Mouse (Mus musculus) kidney, postnatal 10 days (tissue): ENCODE data around the gene Ankrd22.

Experiments
- DNase-seq: peaks from one replicate; pipeline ENCODE4 v3.0.0; 2021; ENCODE audit warnings: mixed read lengths

Ankrd22 gene

DNA sequence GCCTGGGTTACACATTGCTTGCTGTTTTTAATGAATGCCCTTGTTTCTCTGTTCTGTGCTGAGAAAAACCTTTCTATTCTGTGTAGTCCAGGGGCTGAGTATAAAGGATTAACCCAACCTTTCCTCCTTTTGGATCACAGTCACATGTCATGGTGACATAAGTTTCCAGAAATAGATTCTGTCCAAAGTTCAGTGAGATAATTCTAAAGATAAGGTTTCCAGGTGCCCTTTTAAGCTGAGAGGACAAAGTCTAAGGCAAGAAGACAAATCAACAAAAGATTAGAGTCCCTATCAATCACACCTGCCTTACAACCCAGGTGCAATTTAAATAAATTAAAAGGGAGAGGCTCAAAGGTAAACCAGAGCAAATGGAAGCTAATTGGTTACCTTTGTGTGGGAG, 91.6 kb downstream of the Ankrd22 start:
- no peak for DNase-seq
